Mouse (Mus musculus): ENCODE measurements around the gene Gpsm1.

- no peak for TF ChIP-seq GATA1 (IDR thresholded peaks at IDR 0.05; ENCODE audit: borderline replicate concordance, low read length)
- no peak for TF ChIP-seq FLI1 (IDR thresholded peaks at IDR 0.05; ENCODE audit: low read length)
Observed at GRCm38 (mm10) chr2:26300808-26301174, 14.5 kb upstream of the Gpsm1 start.
